Mouse (Mus musculus): ENCODE measurements around the gene AU040320. TPM values are rescaled to one million over a fixed set of nuclear protein-coding genes. Genes with fewer than 3 reads are reported as not detected.
A peak's percentile ranks its signal among the peaks of the same experiment; 100 is the strongest.

AU040320 gene
- 43.2 and 47.2 TPM in 2 replicates for polyA plus RNA-seq (2014; fragmentation: Nextera tagmentation; extraction: Ambion mirVana)

DNA sequence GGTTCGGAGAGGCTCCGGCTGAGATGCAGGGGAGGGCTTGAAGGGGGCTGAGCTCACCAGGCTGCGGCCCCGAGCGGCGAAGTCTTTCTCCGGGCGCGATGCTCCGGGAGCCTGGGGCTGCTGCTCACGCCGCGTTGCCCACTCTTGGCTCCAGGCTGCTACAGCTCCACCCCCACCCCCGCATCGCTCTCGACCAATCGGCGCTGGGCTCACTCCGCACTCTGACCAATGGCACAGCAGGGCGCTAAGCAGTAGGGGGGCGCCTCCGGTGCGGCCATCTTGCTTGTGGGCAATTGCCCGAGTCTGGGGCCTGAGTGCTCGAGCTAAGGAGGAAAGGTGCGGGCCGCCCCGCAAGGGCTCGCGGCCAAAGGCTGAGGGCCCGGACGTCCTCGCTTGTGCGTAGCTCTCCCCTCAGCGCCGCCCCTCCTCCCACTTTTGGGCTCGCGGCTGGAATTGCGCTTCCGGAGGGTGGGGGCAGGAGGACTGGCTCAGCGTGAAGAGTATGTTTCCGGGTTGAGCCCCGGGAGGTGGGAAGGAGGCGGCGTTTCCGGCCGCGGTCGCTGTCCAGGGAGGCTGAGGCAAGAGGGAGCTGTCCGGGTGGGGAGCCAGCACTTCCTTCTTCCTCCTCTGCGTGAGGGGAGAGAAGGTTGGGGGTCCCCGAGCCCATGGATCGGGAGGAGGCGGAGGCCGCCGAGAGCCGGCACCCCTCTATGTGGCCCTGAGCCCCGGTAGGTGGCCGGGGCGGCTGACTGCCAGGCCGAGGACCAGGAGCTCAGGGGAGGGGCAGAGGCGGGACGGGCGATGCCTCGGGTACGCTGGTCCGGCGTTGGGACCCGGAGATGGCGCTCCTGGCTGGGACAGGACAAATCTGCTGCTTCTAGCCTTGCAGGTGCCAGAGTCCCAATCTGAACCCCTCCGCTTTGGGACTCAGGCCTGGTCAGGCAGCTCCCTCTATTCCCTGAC, at the start of gene AU040320, which contains the start of gene Ncdn:
TSS of gene AU040320 (plus strand) at position 277 of the 963 bp plus-strand sequence.
TSS of gene Ncdn (minus strand) at position 171 of the 963 bp plus-strand sequence.
- H3K36me3 ChIP-seq (ENCODE audit: control insufficient read depth, insufficient read depth, low read length): peaks cover 17% of the 10 kb centered on the region
- H3K4me3 ChIP-seq (ENCODE audit: low read depth, low read length): peak within 1 kb of the TSS; percentile 67
- H3K27me3 ChIP-seq (ENCODE audit: control insufficient read depth, insufficient read depth, low read length): no peaks in the 10 kb centered on the region
- H3K4me2 ChIP-seq (ENCODE audit: low read depth, low read length): peak within 1 kb of the TSS; percentile 97
- H3K27ac ChIP-seq (ENCODE audit: low read depth, low read length): peak within 1 kb of the TSS; percentile 96
- WGBS: under 1% methylated on average over 70 of the region's 71 CpGs
- H3K9ac ChIP-seq (replicated peaks; ENCODE audit: low read depth, low read length): peak within 1 kb of the TSS; percentile 69
- ATAC-seq (ENCODE audit: low read depth): peak; percentile 96
- no peaks in the 10 kb centered on the region for H3K9me3 ChIP-seq (ENCODE audit: control insufficient read depth, low read length)
- H3K4me1 ChIP-seq (ENCODE audit: control insufficient read depth, insufficient read depth, low read length): peaks cover 42% of the 10 kb centered on the region

DNA sequence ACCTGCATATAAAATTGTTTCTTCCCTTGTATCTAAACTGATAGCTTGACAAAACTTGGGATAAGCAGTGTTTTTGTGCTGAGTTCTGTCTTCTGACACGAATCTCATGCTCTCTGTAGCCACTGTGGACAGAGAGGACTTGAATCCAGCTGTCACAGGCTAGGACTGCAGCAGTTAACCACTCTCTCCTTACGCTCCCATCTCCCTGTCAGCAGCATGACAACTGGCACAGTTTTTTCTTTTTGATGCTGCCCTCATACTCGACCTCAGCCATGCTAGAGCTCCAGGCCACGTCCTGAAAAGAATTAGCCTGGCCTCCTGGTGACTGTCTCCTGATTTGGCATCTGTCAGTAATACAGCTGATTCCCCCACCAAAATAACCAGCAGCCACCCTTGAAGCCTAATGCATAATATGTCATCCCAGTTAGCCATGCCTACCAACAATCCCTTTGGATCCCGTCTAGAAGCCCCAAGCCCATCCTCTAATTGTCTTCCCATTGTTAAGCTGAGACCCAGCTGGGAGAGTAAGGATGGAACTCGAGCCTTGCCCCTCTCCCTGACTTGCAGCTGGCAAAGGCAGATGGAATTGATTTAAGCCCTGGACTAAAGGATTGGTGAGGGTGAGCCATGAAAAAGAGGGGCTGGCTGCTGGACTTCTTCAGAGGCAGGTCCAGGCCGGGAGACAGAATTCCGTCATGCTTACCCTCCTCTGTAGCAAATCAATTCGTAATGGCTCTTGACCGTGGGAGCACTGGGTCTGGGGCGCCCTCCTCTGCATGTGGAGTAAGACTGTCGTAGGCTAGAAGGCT, 46.5 kb upstream of the AU040320 start:
- Histone ChIP-seq H3K4me2 (ENCODE audit: low read depth, low read length) (no peak overlapping the region), H3K36me3 (ENCODE audit: control insufficient read depth, insufficient read depth, low read length) (peaks cover 43% of the 10 kb centered on the region), H3K9me3 (ENCODE audit: control insufficient read depth, low read length) (no peaks in the 10 kb centered on the region), H3K27me3 (ENCODE audit: control insufficient read depth, insufficient read depth, low read length) (no peaks in the 10 kb centered on the region), H3K27ac (ENCODE audit: low read depth, low read length) (no peak overlapping the region), H3K4me3 (ENCODE audit: low read depth, low read length) (no peak overlapping the region), H3K9ac (replicated peaks; ENCODE audit: low read depth, low read length) (no peak overlapping the region), H3K4me1 (ENCODE audit: control insufficient read depth, insufficient read depth, low read length) (no peaks in the 10 kb centered on the region)
- ATAC-seq (ENCODE audit: low read depth): peak; percentile 61; the same call in 1 of the 2 replicates
- WGBS: 32% methylated on average over 12 of the region's 12 CpGs

DNA sequence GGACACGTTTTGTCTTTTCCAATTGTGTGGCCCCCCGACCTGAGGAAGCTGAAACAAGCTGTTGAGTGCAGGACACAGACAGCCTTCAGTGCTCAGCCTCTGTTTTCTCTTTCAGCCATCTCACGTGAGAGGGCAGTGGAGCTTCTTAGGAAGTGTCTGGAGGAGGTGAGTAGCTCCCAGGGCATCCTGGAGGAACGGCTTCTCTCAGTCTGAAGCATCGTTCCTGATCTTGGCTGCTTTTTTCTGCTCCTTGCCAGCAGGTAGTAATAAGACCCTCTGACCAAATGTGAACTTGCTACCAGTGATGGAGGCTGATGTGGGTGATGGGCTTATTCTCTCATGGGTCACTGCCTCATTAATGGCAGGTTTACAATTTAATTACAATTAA, 45.9 kb upstream of the AU040320 start:
- Histone ChIP-seq H3K27ac (ENCODE audit: low read depth, low read length) (no peak overlapping the region), H3K4me2 (ENCODE audit: low read depth, low read length) (no peak overlapping the region), H3K4me1 (ENCODE audit: control insufficient read depth, insufficient read depth, low read length) (no peaks in the 10 kb centered on the region), H3K4me3 (ENCODE audit: low read depth, low read length) (no peak overlapping the region), H3K9ac (replicated peaks; ENCODE audit: low read depth, low read length) (no peak overlapping the region), H3K36me3 (ENCODE audit: control insufficient read depth, insufficient read depth, low read length) (peaks cover 39% of the 10 kb centered on the region), H3K9me3 (ENCODE audit: control insufficient read depth, low read length) (no peaks in the 10 kb centered on the region), H3K27me3 (ENCODE audit: control insufficient read depth, insufficient read depth, low read length) (no peaks in the 10 kb centered on the region)
- 30% methylated on average over 5 of the region's 5 CpGs for WGBS
- ATAC-seq (ENCODE audit: low read depth): no peak

DNA sequence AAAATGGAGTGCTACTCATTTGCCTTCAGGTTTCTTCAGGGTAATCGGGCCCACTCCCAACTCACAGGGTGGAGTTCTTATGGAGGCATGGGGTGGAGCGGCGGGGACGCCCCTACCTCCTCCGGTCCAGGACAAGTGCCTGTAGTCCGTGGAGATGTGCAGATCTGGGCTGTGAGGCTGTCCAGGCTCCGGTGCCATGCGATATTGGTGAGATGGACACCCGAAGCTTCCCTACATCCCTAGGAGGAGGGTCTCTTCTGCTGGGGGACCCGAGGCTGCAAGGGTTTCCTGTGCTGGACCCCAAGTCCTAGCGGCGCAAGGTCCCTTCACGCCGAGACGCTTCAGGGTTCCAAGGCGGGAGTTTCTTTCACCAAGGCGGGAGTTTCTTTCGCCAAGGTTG, 21.2 kb upstream of the AU040320 start:
- Histone ChIP-seq H3K27me3 (ENCODE audit: control insufficient read depth, insufficient read depth, low read length) (peaks cover 43% of the 10 kb centered on the region), H3K4me3 (ENCODE audit: low read depth, low read length) (no peak overlapping the region), H3K9me3 (ENCODE audit: control insufficient read depth, low read length) (no peaks in the 10 kb centered on the region), H3K27ac (ENCODE audit: low read depth, low read length) (no peak overlapping the region), H3K4me2 (ENCODE audit: low read depth, low read length) (no peak overlapping the region), H3K36me3 (ENCODE audit: control insufficient read depth, insufficient read depth, low read length) (no peaks in the 10 kb centered on the region), H3K9ac (replicated peaks; ENCODE audit: low read depth, low read length) (no peak overlapping the region), H3K4me1 (ENCODE audit: control insufficient read depth, insufficient read depth, low read length) (0 out of 2 replicates have a peak, but pooled peaks cover 5% of the 10 kb centered on the region)
- ATAC-seq (ENCODE audit: low read depth): no peak
- 2% methylated on average over 18 of the region's 18 CpGs for WGBS

DNA sequence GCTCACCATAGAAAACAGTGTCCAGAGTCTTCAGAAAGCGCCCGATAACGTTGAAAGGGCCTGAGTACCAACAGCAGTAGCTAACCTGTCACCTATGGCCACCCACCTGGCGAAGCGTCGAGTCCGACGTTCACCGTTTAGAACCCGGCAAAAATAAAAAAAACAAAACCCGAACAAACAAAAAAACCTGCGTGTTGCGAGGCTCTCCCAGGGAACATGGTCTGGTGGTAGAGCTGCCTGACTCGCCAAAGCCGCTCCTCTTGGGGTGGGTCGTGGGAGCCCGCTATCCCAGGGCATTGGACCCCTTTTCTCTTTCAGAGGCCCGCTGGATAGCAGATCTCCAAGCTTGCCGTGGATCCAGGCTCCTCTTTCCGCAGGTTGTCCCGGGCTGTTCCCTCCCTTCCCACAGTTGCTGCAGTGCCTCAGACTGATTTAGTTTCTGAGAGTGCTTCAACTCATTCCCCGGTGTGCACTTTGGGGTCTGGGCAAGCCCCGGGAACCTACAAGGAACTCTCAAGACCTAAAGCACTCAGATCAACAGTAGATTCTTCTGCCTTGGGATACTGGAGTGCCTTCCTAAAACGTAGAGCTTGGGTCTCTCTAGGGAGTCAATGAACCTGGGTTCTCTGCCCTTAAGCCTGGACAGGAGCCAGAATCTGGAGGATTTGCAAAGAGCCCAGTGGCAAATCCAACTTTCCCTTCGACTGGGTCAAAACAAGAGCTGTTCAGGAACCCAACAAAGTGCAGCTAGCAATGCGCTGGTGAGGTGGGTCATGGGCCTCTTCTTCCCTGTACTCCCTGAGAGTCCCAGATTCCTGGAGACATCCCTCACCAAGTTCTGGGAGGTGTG, 20.6 kb upstream of the AU040320 start:
- H3K27ac ChIP-seq (ENCODE audit: low read depth, low read length): no peak overlapping the region
- H3K9me3 ChIP-seq (ENCODE audit: control insufficient read depth, low read length): no peaks in the 10 kb centered on the region
- no peak overlapping the region for H3K4me3 ChIP-seq (ENCODE audit: low read depth, low read length)
- WGBS: 5% methylated on average over 26 of the region's 26 CpGs
- H3K27me3 ChIP-seq (ENCODE audit: control insufficient read depth, insufficient read depth, low read length): peaks cover 49% of the 10 kb centered on the region
- no peak overlapping the region for H3K4me2 ChIP-seq (ENCODE audit: low read depth, low read length)
- H3K4me1 ChIP-seq (ENCODE audit: control insufficient read depth, insufficient read depth, low read length): 0 out of 2 replicates have a peak, but pooled peaks cover 5% of the 10 kb centered on the region
- H3K9ac ChIP-seq (replicated peaks; ENCODE audit: low read depth, low read length): no peak overlapping the region
- ATAC-seq (ENCODE audit: low read depth): no peak
- no peaks in the 10 kb centered on the region for H3K36me3 ChIP-seq (ENCODE audit: control insufficient read depth, insufficient read depth, low read length)

DNA sequence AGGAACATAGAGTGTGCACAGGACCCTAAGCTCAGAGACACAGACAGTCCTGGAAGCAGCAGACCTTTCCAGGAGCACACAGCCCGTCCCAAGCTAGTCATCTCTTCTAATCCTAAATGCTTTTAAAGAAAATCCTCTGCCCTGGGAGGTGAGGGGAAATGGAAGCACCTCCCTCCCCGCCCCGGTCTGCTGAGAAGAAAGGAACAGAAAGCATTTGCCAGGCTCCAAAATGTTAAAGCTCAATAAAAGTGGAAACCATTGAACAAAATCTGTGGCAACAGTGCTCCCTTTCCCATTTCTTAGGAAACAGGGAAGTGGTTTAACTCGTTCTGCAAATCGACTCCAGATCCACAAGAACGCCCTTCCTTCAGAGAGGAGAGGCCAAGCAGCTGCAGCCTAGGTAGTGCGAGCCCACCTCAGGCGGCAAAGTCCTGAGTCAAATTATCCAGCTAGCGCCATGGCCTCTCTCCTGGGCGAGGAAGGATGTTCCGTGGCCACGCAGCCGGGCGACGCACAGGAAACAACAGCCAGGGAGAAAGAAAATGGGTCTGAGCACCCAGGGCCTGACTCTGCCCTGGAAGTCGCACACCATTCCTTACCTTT, 19.2 kb upstream of the AU040320 start:
- Histone ChIP-seq H3K27me3 (ENCODE audit: control insufficient read depth, insufficient read depth, low read length) (peaks cover 56% of the 10 kb centered on the region), H3K9me3 (ENCODE audit: control insufficient read depth, low read length) (no peaks in the 10 kb centered on the region), H3K4me2 (ENCODE audit: low read depth, low read length) (no peak overlapping the region), H3K36me3 (ENCODE audit: control insufficient read depth, insufficient read depth, low read length) (no peaks in the 10 kb centered on the region), H3K4me1 (ENCODE audit: control insufficient read depth, insufficient read depth, low read length) (0 out of 2 replicates have a peak, but pooled peaks cover 5% of the 10 kb centered on the region), H3K9ac (replicated peaks; ENCODE audit: low read depth, low read length) (no peak overlapping the region), H3K4me3 (ENCODE audit: low read depth, low read length) (no peak overlapping the region), H3K27ac (ENCODE audit: low read depth, low read length) (no peak overlapping the region)
- 3% methylated on average over 16 of the region's 16 CpGs for WGBS
- ATAC-seq (ENCODE audit: low read depth): no peak

DNA sequence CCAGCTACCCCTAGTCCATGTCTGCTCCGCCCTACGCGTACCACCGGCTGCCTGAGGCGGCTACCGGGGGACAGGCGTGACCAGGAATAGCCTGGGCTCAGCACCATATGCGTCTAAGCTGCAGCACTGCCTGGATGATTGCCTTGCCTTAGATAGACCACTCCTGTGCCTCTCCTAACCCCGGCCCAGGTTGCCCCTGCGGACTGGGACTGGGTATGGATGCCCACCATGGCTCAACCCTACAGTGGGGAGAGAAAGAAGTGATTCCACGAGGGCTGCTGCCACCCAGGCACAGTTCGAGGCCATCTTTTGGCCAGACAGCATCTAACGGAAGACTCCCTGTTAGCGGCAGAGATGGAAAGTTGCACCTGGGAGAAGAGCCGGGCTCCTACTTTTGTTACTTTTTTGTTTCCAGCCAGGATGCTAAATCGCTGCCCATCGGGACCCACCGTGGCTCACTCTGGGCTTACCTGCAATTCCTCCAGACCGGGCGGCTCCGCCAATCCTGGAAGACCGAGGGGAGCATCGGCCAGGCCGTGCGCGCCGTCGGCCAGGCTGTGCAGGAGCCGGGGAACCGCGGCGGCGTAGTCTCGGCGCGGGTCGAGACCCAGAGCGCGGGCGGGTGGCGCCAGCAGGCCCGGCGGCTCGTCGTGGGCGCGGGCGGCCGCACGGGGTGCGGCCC, 18.5 kb upstream of the AU040320 start:
- H3K27me3 ChIP-seq (ENCODE audit: control insufficient read depth, insufficient read depth, low read length): peaks cover 55% of the 10 kb centered on the region
- no peak overlapping the region for H3K27ac ChIP-seq (ENCODE audit: low read depth, low read length)
- H3K9me3 ChIP-seq (ENCODE audit: control insufficient read depth, low read length): no peaks in the 10 kb centered on the region
- 4% methylated on average over 51 of the region's 51 CpGs for WGBS
- H3K9ac ChIP-seq (replicated peaks; ENCODE audit: low read depth, low read length): no peak overlapping the region
- H3K4me2 ChIP-seq (ENCODE audit: low read depth, low read length): peak overlapping the region; percentile 16; the same call in 1 of the 2 replicates
- H3K36me3 ChIP-seq (ENCODE audit: control insufficient read depth, insufficient read depth, low read length): no peaks in the 10 kb centered on the region
- peak overlapping the region; percentile 18 for H3K4me3 ChIP-seq (ENCODE audit: low read depth, low read length)
- 0 out of 2 replicates have a peak, but pooled peaks cover 5% of the 10 kb centered on the region for H3K4me1 ChIP-seq (ENCODE audit: control insufficient read depth, insufficient read depth, low read length)
- no peak; the same call in 1 of the 2 replicates for ATAC-seq (ENCODE audit: low read depth)

Measured in neural tube, embryonic 14.5 days (tissue).